Mouse (Mus musculus) bone marrow macrophage, adult 2 months (primary cell): ENCODE measurements around the gene Ttc32.

Experiments used
- CTCF ChIP-seq: IDR thresholded peaks from 2 replicates; pipeline ENCODE4 v1.5.1; 2012; ENCODE audit warnings: low read depth, mild to moderate bottlenecking, low read length, moderate library complexity
- POLR2A ChIP-seq: IDR thresholded peaks from 2 replicates; pipeline ENCODE4 v1.6.1; 2012; ENCODE audit warnings: mild to moderate bottlenecking, low read depth, low read length, borderline replicate concordance

DNA sequence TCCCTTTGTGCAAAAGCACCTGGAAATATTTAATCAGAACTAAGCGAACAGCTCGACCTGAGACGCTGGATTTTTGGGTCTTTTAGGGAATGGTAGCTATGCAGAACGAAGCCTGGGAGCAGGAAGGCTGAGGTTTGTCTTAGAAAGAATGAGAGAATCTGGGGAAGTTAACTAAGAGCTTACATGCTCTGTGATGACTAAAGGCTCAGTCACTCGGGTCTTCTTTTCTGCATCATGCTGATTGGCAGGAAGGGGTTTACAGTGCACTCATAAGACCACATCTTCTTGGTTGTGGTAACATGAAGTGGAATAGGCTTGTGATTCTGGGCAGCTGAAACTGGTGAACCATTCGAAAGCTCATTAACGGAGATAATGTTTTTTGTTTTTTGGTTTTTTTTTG is 60.4 kb downstream of the Ttc32 start:
- TF ChIP-seq POLR2A (no peak), CTCF (no peak)
